Mouse (Mus musculus): ENCODE measurements around the gene Inha. TPM values are rescaled to one million over a fixed set of nuclear protein-coding genes. Genes with fewer than 3 reads are reported as not detected.

The Inha gene
- polyA plus RNA-seq (2012; fragmentation: generic; extraction: Trizol), result 0.64 TPM
- long read RNA-seq, experiment 1, result 0 reads
- long read RNA-seq, experiment 2, partial matches to known transcripts, result 0 of 6 reads
- long read RNA-seq, experiment 2, other reads (novel, unspliced or antisense), result 2 of 6 reads

DNA sequence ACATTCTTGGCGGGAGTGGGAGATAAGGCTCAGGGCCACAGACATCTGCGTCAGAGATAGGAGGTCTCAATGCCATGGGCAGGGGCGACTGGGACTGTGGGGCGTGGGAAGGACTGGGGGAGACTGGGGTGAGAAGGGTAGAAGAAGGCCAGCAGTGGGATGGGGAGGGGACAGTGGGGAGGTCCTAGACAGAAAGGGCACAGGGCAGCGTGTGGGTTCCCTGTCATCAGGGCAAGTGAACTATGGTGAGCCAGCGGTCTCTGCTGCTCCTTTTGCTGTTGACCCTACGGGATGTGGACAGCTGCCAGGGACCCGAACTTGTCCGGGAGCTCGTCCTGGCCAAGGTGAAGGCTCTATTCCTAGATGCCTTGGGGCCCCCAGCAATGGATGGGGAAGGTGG lies at the start of gene Inha:
Gene Inha, plus strand, starts transcription at position 72 of the 400 bp plus-strand sequence.
- Histone ChIP-seq H3K4me3 (ENCODE audit: insufficient read depth, poor library complexity, severe bottlenecking) (peak within 1 kb of the TSS; percentile 30), H3K27me3 (ENCODE audit: control insufficient read depth, insufficient read depth, insufficient read length) (peaks cover 4% of the 10 kb centered on the region), H3ac (ENCODE audit: control insufficient read depth, insufficient read length, low read depth) (peak within 1 kb of the TSS; percentile 84), H3K36me3 (ENCODE audit: control insufficient read depth, insufficient read depth) (no peaks in the 10 kb centered on the region), H3K79me2 (ENCODE audit: control insufficient read depth, insufficient read depth) (no peaks in the 10 kb centered on the region), H3K79me3 (ENCODE audit: low read depth) (no peaks in the 10 kb centered on the region)
- TF ChIP-seq CEBPB (IDR thresholded peaks at IDR 0.05; ENCODE audit: low read depth) (no peak), MAX (IDR thresholded peaks at IDR 0.05) (no peak), FOSL1 (IDR thresholded peaks at IDR 0.05; ENCODE audit: insufficient read depth, low read length, poor library complexity, severe bottlenecking) (no peak), MYOD1 (IDR thresholded peaks at IDR 0.05; ENCODE audit: control insufficient read depth, insufficient read length, low read depth) (no peak), USF1 (IDR thresholded peaks at IDR 0.05; ENCODE audit: low read depth) (no peak), MYOG (IDR thresholded peaks at IDR 0.05; ENCODE audit: control insufficient read depth, extremely low read depth, insufficient read length) (no peak), CTCF (IDR thresholded peaks at IDR 0.05; ENCODE audit: control insufficient read depth, insufficient read depth, insufficient read length) (no peak)

DNA sequence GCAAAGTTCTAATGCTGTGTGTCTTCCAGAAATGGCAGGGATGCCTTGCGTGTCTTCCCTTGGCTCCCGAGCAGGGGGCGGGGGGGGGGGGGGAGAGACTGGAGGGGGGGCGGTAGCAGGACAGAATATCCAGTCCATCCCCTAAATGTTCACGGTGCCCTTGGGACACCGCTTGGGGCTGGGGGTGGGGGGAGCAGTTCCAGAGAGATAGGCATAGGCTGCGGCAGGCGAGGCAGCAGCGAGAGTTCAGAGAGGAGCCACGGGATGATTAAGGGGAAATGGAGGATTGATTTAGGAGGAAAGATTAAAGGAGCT lies 49.2 kb upstream of the Inha start:
- Histone ChIP-seq H3ac (ENCODE audit: control insufficient read depth, insufficient read length, low read depth) (no peak overlapping the region), H3K27me3 (ENCODE audit: control insufficient read depth, insufficient read depth, insufficient read length) (no peaks in the 10 kb centered on the region), H3K79me2 (ENCODE audit: control insufficient read depth, insufficient read depth) (no peaks in the 10 kb centered on the region), H3K4me3 (ENCODE audit: insufficient read depth, poor library complexity, severe bottlenecking) (no peak overlapping the region), H3K36me3 (ENCODE audit: control insufficient read depth, insufficient read depth) (no peaks in the 10 kb centered on the region), H3K79me3 (ENCODE audit: low read depth) (no peaks in the 10 kb centered on the region)
- TF ChIP-seq USF1 (IDR thresholded peaks at IDR 0.05; ENCODE audit: low read depth) (no peak), CEBPB (IDR thresholded peaks at IDR 0.05; ENCODE audit: low read depth) (no peak), MAX (IDR thresholded peaks at IDR 0.05) (no peak), CTCF (IDR thresholded peaks at IDR 0.05; ENCODE audit: control insufficient read depth, insufficient read depth, insufficient read length) (no peak), MYOD1 (IDR thresholded peaks at IDR 0.05; ENCODE audit: control insufficient read depth, insufficient read length, low read depth) (no peak), FOSL1 (IDR thresholded peaks at IDR 0.05; ENCODE audit: insufficient read depth, low read length, poor library complexity, severe bottlenecking) (no peak), MYOG (IDR thresholded peaks at IDR 0.05; ENCODE audit: control insufficient read depth, extremely low read depth, insufficient read length) (no peak)

DNA sequence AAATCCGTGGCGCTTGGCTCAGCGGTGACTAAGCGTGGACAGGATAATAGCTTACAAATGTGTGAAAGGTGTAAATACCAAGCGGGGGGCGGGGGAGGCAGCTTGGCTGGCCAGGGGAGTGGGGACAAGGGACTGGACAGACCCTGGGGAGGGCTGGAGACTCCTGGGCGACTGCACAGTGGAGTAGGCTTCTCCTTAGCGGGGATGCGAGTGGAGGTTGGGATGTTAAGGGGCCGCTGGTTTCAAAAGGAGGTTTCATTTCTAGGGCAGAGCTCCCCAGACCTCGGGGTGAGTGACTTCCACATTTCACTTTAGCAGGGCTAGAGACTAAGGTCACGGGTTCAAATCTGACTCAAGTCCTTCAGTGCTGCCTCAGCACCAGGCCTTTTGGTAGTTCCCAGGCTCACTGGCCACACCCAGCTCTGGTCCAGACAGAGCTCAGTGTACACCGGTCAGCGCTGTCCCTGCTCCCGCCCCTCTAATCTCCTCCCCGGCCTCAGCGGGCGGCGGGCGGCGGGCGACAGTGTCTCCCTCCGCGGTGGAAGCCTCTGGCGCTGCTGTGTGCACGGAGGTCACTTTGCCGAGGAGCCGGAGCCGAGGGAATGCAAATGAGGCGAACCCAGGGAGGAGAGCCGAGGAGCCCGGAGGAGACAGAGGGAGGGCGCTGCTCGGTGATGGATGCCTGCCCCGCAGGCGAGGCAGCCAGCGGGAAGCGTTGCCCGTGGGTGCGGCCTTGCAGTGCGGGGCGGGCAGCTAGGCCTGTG lies 48.7 kb upstream of the Inha start:
- Histone ChIP-seq H3K4me3 (ENCODE audit: insufficient read depth, poor library complexity, severe bottlenecking) (no peak overlapping the region), H3K27me3 (ENCODE audit: control insufficient read depth, insufficient read depth, insufficient read length) (no peaks in the 10 kb centered on the region), H3K79me2 (ENCODE audit: control insufficient read depth, insufficient read depth) (no peaks in the 10 kb centered on the region), H3K36me3 (ENCODE audit: control insufficient read depth, insufficient read depth) (no peaks in the 10 kb centered on the region), H3K79me3 (ENCODE audit: low read depth) (no peaks in the 10 kb centered on the region), H3ac (ENCODE audit: control insufficient read depth, insufficient read length, low read depth) (peak overlapping the region; percentile 12)
- TF ChIP-seq CEBPB (IDR thresholded peaks at IDR 0.05; ENCODE audit: low read depth), result no peak
- TF ChIP-seq FOSL1 (IDR thresholded peaks at IDR 0.05; ENCODE audit: insufficient read depth, low read length, poor library complexity, severe bottlenecking), result no peak
- TF ChIP-seq MAX (IDR thresholded peaks at IDR 0.05), result no peak
- no peak for TF ChIP-seq MYOG (IDR thresholded peaks at IDR 0.05; ENCODE audit: control insufficient read depth, extremely low read depth, insufficient read length)
- no peak for TF ChIP-seq MYOD1 (IDR thresholded peaks at IDR 0.05; ENCODE audit: control insufficient read depth, insufficient read length, low read depth)
- TF ChIP-seq USF1 (IDR thresholded peaks at IDR 0.05; ENCODE audit: low read depth), result peak; percentile 20
- no peak for TF ChIP-seq CTCF (IDR thresholded peaks at IDR 0.05; ENCODE audit: control insufficient read depth, insufficient read depth, insufficient read length)

DNA sequence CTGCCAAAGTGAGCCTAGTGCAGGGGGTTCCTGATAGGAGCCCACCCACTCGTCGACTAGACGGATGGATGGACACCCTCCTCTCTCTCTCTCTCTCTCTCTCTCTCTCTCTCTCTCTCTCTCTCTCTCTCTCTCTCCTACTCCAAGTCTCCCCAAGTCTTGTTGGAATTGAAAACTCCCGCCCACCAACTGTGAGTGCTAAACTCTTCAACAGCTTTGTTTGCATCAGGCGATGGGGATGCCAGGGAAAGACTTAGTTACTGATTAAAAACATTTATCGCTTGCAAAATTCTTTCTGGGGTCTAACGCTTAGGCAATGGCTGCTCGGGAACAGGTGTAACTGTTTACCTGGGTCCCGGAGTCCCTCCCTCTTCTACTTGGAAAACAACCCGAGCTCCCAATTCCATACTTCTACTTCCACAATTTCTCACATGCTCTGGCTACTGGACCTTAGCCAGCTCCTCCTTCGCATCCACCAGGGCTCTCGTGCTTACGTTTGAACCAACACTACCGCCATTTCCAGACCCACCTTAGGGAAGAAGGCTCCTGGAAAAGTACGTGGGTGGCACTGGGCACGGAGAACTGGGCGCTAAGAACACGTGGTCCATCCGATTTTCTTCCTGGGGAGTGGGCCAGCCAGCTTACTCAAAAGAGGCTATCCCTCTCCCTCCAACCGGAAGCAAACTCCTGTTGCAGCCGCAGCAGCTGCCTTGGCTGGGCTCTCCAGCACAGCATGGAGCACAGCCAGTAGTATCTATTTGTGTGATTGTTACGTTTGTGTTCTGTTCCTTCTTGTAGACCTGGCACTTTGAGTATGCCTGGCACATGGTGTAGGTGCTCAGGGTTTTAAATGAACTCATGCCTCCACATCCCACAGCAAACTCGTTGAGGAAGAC lies 47.8 kb upstream of the Inha start:
- TF ChIP-seq MAX (IDR thresholded peaks at IDR 0.05) (no peak), MYOG (IDR thresholded peaks at IDR 0.05; ENCODE audit: control insufficient read depth, extremely low read depth, insufficient read length) (no peak), FOSL1 (IDR thresholded peaks at IDR 0.05; ENCODE audit: insufficient read depth, low read length, poor library complexity, severe bottlenecking) (no peak)
- Histone ChIP-seq H3K79me2 (ENCODE audit: control insufficient read depth, insufficient read depth) (no peaks in the 10 kb centered on the region), H3ac (ENCODE audit: control insufficient read depth, insufficient read length, low read depth) (peak overlapping the region; percentile 12), H3K36me3 (ENCODE audit: control insufficient read depth, insufficient read depth) (no peaks in the 10 kb centered on the region), H3K79me3 (ENCODE audit: low read depth) (no peaks in the 10 kb centered on the region), H3K27me3 (ENCODE audit: control insufficient read depth, insufficient read depth, insufficient read length) (no peaks in the 10 kb centered on the region), H3K4me3 (ENCODE audit: insufficient read depth, poor library complexity, severe bottlenecking) (no peak overlapping the region)

DNA sequence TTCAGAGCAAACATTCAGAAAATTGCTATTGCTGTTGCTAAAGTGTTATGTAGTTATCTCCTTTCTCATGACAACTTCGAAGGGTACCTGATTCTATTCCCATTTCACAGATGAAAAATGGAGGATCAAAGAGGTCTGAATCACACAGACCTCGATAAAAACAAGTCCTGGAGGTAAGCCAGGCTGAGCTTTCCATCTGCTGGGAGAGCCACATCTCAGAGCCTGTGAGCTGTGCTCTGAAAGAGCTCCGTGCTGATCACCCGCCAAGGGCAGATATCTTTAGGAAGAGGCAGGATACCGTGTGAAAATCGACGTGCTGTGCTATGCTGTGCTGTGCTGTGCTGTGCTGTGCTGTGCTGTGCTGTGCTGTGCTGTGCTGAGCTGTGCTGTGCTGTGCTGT lies 46.6 kb upstream of the Inha start:
- Histone ChIP-seq H3K36me3 (ENCODE audit: control insufficient read depth, insufficient read depth) (no peaks in the 10 kb centered on the region), H3K79me3 (ENCODE audit: low read depth) (no peaks in the 10 kb centered on the region), H3K27me3 (ENCODE audit: control insufficient read depth, insufficient read depth, insufficient read length) (no peaks in the 10 kb centered on the region), H3K79me2 (ENCODE audit: control insufficient read depth, insufficient read depth) (no peaks in the 10 kb centered on the region), H3ac (ENCODE audit: control insufficient read depth, insufficient read length, low read depth) (no peak overlapping the region), H3K4me3 (ENCODE audit: insufficient read depth, poor library complexity, severe bottlenecking) (no peak overlapping the region)
- TF ChIP-seq FOSL1 (IDR thresholded peaks at IDR 0.05; ENCODE audit: insufficient read depth, low read length, poor library complexity, severe bottlenecking) (no peak), CTCF (IDR thresholded peaks at IDR 0.05; ENCODE audit: control insufficient read depth, insufficient read depth, insufficient read length) (no peak), MYOD1 (IDR thresholded peaks at IDR 0.05; ENCODE audit: control insufficient read depth, insufficient read length, low read depth) (no peak), MYOG (IDR thresholded peaks at IDR 0.05; ENCODE audit: control insufficient read depth, extremely low read depth, insufficient read length) (no peak), MAX (IDR thresholded peaks at IDR 0.05) (no peak), CEBPB (IDR thresholded peaks at IDR 0.05; ENCODE audit: low read depth) (no peak), USF1 (IDR thresholded peaks at IDR 0.05; ENCODE audit: low read depth) (no peak)

All from C2C12 (cell line).